Mouse (Mus musculus): ENCODE measurements around the gene Ifne. TPM values are rescaled to one million over a fixed set of nuclear protein-coding genes. Genes with fewer than 3 reads are reported as not detected.
"Not testable (repeated sequence)": the region's sequence is repeated elsewhere in the genome, so short reads cannot be mapped to it uniquely, and the experiment has no call there.

The Ifne gene
- total RNA-seq, 2 experiments from 2014 or later = not detected

DNA sequence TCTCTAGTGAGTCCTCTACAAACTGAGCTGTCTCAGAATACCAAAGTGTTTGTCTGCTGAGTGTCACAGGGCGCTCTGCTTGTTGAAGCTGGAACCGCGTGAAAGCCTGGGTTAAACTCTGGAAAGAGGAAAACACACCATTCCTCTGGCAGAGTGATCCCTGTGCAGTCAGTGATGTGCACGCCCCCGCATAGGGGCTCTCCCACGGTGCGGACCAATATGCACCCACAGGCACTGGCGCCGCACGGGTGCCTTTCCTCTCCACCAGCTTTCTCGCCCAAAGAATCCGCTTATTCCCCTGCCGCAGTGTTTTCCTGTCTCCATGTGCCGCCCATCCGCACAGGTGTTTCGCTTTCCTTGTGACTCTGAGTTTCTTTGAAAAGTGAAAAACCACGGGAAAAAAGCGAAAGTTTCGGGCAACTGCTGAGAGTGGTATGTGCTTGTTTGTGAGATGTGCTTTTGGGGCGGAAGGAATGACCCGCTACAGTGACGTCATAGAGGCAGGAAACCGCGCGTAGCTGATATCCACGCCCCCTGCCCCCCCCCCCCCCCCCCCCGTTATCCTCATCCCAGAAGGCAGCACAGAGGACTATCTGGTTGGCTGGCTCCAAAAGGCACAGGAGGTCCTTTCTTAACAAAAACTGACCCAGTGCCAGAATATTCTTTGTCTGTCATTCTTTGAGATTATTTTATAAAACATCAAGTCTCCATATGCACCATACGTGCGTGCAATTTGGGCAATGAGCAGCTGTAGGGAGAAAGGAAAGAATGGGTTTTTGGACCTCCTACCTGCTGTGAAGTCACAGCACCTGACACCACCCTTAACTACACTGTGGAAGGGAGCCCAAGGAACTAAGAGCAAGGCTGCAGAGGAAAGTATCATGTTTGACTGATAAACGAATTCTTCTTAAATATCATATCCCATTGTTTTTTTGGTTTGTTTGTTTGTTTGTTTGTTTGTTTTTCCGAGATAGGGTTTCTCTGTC is 11.8 kb downstream of the Ifne start:
- DNase-seq (ENCODE audit: low spot score) = no peak

DNA sequence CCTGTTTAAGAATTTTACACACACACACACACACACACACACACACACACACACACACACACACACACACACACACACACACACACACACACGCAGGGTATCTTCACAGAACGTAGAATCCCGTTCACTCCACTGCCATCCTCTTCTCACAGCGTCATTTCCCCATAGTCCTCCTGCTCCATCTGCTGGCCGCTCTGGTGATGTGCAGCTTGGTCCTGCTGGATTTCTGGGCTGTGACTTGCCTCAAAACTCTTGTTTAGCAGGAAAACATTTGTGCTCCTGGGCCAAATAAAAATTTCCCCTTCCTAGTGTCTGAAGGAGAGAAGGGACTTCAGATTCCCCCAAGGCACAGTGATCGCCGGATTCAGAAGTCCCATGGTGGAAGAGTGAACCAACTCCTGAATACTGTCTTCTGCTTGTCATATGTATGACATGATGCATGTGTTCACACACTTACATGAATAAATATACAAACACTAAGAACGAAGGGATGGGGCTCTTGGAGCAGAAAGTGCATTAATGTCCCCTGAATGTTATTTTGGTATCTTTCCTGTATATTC is 12.6 kb downstream of the Ifne start:
- DNase-seq (ENCODE audit: low spot score) = peak; percentile 71

DNA sequence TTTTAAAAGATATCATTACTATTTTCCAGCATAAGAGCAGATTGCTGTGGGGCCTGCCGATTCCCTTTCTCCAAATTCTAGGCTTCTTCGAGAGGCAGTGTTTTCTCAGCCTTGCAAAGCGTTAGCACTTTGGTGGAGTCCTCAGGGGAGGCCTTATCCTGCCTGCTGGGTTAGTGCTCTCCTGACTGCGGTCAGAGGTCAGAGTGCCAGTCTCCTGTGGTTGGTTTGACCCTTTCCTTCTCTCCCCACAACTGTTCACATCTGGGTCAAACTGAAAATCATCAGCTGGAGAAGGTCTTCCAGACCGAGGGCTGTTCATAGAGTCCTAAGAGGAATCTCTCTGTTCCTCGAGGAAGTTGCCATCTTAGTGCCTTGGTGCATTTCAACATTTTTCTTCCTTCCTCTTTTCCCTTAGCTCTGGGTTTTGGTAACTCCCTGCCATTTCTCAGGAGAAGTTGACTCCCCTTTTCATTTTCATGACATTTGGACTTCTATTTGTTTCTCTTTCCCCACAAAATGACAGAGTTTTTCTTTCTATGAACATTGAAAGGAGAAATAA is 14.9 kb downstream of the Ifne start:
- DNase-seq (ENCODE audit: low spot score) = no peak

DNA sequence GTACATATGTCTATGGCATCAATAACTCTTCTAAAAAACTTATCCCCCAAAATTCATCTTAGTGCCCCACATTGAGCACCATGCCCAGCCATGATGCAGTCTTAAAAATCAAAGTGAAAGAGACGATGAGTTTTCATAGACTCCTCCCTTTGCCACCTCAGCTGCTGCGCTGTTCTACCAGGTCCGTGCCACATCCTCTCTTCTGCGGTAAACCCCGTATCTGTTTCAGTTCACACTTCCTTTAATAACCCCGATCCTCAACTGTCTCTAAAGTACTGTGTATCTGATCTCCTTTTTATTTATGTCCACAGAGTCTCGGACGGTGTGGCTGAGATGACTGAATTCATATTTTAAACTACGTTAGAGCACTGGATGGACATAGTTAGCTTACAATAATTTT is 15.4 kb downstream of the Ifne start:
- no peak for DNase-seq (ENCODE audit: low spot score)

GRCm38 (mm10) chr4:88863309-88863708 is 16.7 kb downstream of the Ifne start:
- DNase-seq (ENCODE audit: low spot score) = no peak

DNA sequence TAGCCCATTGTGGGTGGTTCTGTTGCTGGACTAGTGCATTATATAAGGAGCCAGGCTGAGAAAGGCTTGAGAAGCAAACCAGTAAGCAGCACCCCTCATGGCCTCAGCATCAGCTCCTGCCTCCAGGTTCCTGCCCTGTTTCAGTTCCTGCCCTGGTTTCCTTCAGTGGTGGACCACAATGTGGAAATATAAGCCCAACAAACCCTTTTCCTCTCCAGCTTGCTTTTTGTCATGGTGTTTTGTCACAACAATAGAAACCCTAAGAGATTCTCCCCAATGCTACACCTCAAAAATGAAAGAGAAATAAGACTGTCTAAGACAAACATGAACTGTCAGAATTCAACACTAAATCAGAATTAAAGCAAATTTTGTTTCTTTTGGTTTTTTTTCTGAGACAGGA is 20.8 kb downstream of the Ifne start:
- DNase-seq (ENCODE audit: low spot score) = no peak

DNA sequence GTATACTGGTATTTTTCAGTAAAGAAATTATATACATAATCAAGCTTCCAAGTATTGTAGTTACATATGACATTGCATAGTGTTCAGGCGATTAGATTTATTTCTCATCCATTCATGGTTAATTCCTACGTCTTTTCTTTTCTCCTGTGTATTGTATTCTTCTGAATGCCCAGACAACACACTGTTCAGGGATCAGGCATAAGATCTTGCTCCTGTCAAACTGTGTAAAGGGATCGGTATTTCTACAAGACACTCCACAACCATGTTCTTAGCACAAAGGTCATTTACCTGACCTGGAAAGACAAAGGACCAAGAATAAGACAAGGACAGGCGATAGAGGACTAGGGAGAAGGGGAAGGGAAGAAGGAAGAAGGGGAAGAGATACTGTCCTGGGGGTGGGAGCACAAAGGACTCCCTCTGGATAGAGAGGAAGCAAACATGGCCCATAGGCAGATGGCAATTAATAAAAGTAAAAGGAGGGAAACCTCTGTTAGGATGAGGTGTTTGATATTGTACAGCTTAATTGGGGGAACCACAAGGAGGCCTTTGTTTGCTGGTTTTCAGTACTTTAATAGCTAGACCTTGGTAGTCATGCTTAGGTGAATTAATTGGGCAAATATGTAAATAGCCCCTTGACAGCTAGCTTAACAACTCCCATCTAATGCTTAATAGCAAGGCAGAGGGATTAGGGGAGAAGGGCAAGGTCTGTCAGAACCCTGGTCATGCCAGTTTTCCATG is 28.8 kb downstream of the Ifne start:
- no peak for DNase-seq (ENCODE audit: low spot score)

GRCm38 (mm10) chr4:88849698-88850097 is 30.3 kb downstream of the Ifne start, which contains the start of gene Ifna1:
Gene Ifna1, plus strand, starts transcription at chr4:88850087.
- DNase-seq (ENCODE audit: low spot score) = no peak

DNA sequence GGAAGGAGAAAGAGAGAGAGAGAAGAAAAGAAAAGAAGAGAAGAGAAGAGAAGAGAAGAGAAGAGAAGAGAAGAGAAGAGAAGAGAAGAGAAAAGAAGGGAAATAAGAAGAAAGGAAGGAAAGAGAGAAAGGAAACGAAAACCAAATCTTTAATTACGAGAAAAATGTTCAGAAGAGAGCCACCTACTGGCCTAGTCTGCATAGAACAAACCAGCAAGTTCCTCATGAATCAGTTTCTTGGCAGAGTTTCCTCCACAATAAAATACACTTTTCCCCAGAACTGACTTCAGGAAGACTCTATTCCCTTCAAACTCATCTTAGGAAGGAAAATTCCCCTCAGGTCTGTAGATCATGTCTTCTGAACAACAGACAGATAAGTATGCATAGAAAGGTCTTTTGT is 34.7 kb downstream of the Ifne start:
- no peak for DNase-seq (ENCODE audit: low spot score)

GRCm38 (mm10) chr4:88841438-88841911 is 38.5 kb downstream of the Ifne start, which contains the start of gene Ifna4:
Gene Ifna4, plus strand, starts transcription at chr4:88841861.
- DNase-seq (ENCODE audit: low spot score) = no peak

DNA sequence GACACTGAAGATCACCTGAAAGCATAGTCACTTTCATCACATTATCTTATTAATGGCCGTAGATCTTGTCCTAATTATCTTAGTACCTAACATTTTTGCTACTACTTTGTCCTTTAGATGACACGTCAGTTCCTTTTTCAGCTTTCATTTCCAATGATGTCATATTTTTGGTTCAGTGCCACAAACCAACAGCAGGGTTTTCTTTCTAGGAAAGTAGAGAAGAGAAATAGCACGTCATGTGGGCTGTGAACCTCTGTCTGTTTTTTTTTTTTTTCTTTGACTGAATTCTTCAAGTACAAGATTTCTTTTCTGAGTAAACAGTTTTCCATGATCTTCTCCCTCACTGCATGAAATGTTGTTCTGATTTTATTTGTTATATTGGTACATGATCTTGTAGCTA is 39.9 kb downstream of the Ifne start:
- no peak for DNase-seq (ENCODE audit: low spot score)

DNA sequence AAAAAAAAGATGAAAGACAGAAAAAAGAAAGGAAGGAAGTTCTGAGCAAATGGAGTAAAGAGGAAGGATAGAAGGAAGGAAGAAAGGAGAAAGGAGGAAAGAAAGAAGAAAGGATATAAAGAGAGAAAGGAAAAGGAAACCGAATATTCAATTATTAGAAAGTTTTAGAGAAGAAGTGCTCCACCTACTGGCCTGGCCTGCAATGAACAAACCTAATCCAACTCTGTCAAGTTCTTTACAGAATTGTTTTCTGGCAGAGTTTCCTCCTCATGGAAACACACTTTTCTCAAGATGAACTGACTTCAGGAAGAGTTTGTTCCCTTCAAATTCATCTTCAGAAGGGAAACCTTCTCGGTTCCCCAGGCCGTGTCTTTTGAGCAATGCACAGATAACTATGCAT is 41.2 kb downstream of the Ifne start:
- no peak for DNase-seq (ENCODE audit: low spot score)

- DNase-seq (ENCODE audit: low spot score) = not testable (repeated sequence)
These were observed 44.8 kb downstream of the Ifne start, which contains the start of gene Ifna5 for GRCm38 (mm10) chr4:88835225-88835624. Gene Ifna5, plus strand, starts transcription at chr4:88835525.

- peak; percentile 4 for DNase-seq (ENCODE audit: low spot score)
These were observed 49.5 kb downstream of the Ifne start for GRCm38 (mm10) chr4:88830523-88830922.

Small RNAs within 50 kb of the gene (microRNA-seq; reads per million reads assigned to microRNA genes)
- 13.3 reads per million, percentile 29 among the genes with 10 or more reads in this experiment for gene Mir31

Other genes with a start within 250 kb of the Ifne start
- not detected for gene C87499, start 245.8 kb downstream of the Ifne start, total RNA-seq (2021)
- not detected for gene Ifna13, start 235.7 kb downstream of the Ifne start, total RNA-seq (2021)
- gene Ifna16, start 203.3 kb downstream of the Ifne start, total RNA-seq (2021) = not detected
- not detected for gene Ifna2, start 196.3 kb downstream of the Ifne start, total RNA-seq (2021)
- not detected for gene Ifnab, start 188.8 kb downstream of the Ifne start, total RNA-seq (2021)
- under 1 TPM in 1 of 2 experiments, not detected in 1; 0.21 TPM for gene Gm26566, start 158.4 kb downstream of the Ifne start, total RNA-seq (2021)
- gene Klhl9, start 157.7 kb downstream of the Ifne start, total RNA-seq (2021) = 10 to 100 TPM; 50.5 to 62.5 TPM
- not detected for gene Gm13271, start 125.3 kb downstream of the Ifne start, total RNA-seq (2021)
- gene Gm13283, start 120.1 kb downstream of the Ifne start, total RNA-seq (2021) = not detected
- gene Gm13290, start 106.4 kb downstream of the Ifne start, total RNA-seq (2021) = not detected
- not detected for gene Gm13289, start 103.3 kb downstream of the Ifne start, total RNA-seq (2021)
- gene Gm13272, start 100.4 kb downstream of the Ifne start, total RNA-seq (2021) = not detected
- gene Ifnz, start 98.1 kb downstream of the Ifne start, total RNA-seq (2021) = not detected
- not detected for gene Gm13276, start 94.5 kb downstream of the Ifne start, total RNA-seq (2021)
- gene Gm13277, start 91.6 kb downstream of the Ifne start, total RNA-seq (2021) = not detected
- not detected for gene Gm13278, start 88.7 kb downstream of the Ifne start, total RNA-seq (2021)
- not detected for gene Gm13275, start 85.7 kb downstream of the Ifne start, total RNA-seq (2021)
- not detected for gene Gm13279, start 82.8 kb downstream of the Ifne start, total RNA-seq (2021)
- gene Gm13285, start 80.5 kb downstream of the Ifne start, total RNA-seq (2021) = not detected
- gene Gm13287, start 76.9 kb downstream of the Ifne start, total RNA-seq (2021) = not detected
- gene Gm13288, start 74.7 kb downstream of the Ifne start, total RNA-seq (2021) = not detected
- not detected for gene Ifna7, start 64.0 kb downstream of the Ifne start, total RNA-seq (2021)
- gene Ifna11, start 60.2 kb downstream of the Ifne start, total RNA-seq (2021) = not detected
- not detected for gene Ifna6, start 52.8 kb downstream of the Ifne start, total RNA-seq (2021)
- gene Ifna5, start 44.7 kb downstream of the Ifne start, total RNA-seq (2021) = not detected
- gene Ifna4, start 38.3 kb downstream of the Ifne start, total RNA-seq (2021) = not detected
- not detected for gene Ifna1, start 30.1 kb downstream of the Ifne start, total RNA-seq (2021)